Mouse (Mus musculus) layer of hippocampus, adult 2 months (tissue): ENCODE results near the gene Epn1. TPM values are rescaled to one million over a fixed set of nuclear protein-coding genes. Genes with fewer than 3 reads are reported as not detected.

Experiments used
- DNase-seq, 2 experiments: peaks; one replicate each; pipeline ENCODE4 v3.0.0; 2022; ENCODE audit warnings: low spot score in 2 of 2
- H3K27ac ChIP-seq: fragments of 200-600 bp; 2 replicates; pipeline ENCODE4 v1.8.1; 2022
- H3K4me3 ChIP-seq: fragments of 200-600 bp; 2 replicates; pipeline ENCODE4 v1.8.1; 2022; ENCODE audit warnings: mild to moderate bottlenecking
- CTCF ChIP-seq: fragments of 200-600 bp; conservative IDR thresholded peaks from 2 replicates; pipeline ENCODE4 v1.8.1; 2022; ENCODE audit warnings: antibody characterized with exemption, mild to moderate bottlenecking, moderate library complexity
- total RNA-seq, 2 experiments: library from RNA; stranded (reverse); gene quantifications; 2 replicates each; pipeline ENCODE4 v1.2.3; 2021

Gene Epn1
- total RNA-seq, 2 experiments from 2014 or later = 540 to 559 TPM

- H3K4me3 ChIP-seq = peak within 1 kb of the TSS; percentile 72
- DNase-seq = peak; percentile 63 to 77
- peak within 1 kb of the TSS; percentile 96 for H3K27ac ChIP-seq
- no peak for TF ChIP-seq CTCF
Measured at GRCm38 (mm10) chr7:5051193-5052192, 28.5 kb upstream of the Epn1 start, which contains the start of gene Zfp580. TSS of gene Zfp580 (plus strand) at chr7:5051538.

- Histone ChIP-seq H3K4me3 (peak overlapping the region; percentile 72), H3K27ac (peak overlapping the region; percentile 96)
- no peak for TF ChIP-seq CTCF
- DNase-seq = no peak
Measured at GRCm38 (mm10) chr7:5052438-5052837, 27.6 kb upstream of the Epn1 start.

GRCm38 (mm10) chr7:5052931-5053343, 27.1 kb upstream of the Epn1 start:
- DNase-seq = no peak
- TF ChIP-seq CTCF = no peak
- H3K27ac ChIP-seq = peak overlapping the region; percentile 96
- H3K4me3 ChIP-seq = peak overlapping the region; percentile 72

GRCm38 (mm10) chr7:5053456-5054179, 26.4 kb upstream of the Epn1 start:
- peak overlapping the region; percentile 72 for H3K4me3 ChIP-seq
- TF ChIP-seq CTCF = no peak
- peak overlapping the region; percentile 96 for H3K27ac ChIP-seq
- DNase-seq = peak in 1 of 2 experiments; percentile 68

- TF ChIP-seq CTCF = no peak
- Histone ChIP-seq H3K4me3 (peak overlapping the region; percentile 78), H3K27ac (peak overlapping the region; percentile 100)
- DNase-seq = peak in 1 of 2 experiments; percentile 73
Measured at GRCm38 (mm10) chr7:5056651-5057263, 23.3 kb upstream of the Epn1 start.

- no peak for DNase-seq
Measured at GRCm38 (mm10) chr7:5057381-5057780, 22.7 kb upstream of the Epn1 start.

GRCm38 (mm10) chr7:5057804-5058203, 22.2 kb upstream of the Epn1 start:
- no peak for DNase-seq
- Histone ChIP-seq H3K27ac (peak overlapping the region; percentile 100), H3K4me3 (peak overlapping the region; percentile 78)
- peak; percentile 30 for TF ChIP-seq CTCF

More at GRCm38 (mm10) chr7:5057381-5057780, 22.7 kb upstream of the Epn1 start:
- Histone ChIP-seq H3K27ac (peak overlapping the region; percentile 100), H3K4me3 (peak overlapping the region; percentile 78)
- no peak for TF ChIP-seq CTCF

- Histone ChIP-seq H3K4me3 (no peak overlapping the region), H3K27ac (peak overlapping the region; percentile 100; the same call in 1 of the 2 replicates)
- TF ChIP-seq CTCF = no peak
- no peak for DNase-seq
Measured at GRCm38 (mm10) chr7:5058631-5059030, 21.4 kb upstream of the Epn1 start.

GRCm38 (mm10) chr7:5059421-5059820, 20.6 kb upstream of the Epn1 start:
- no peak overlapping the region for H3K4me3 ChIP-seq
- no peak for DNase-seq
- H3K27ac ChIP-seq = peak overlapping the region; percentile 100
- TF ChIP-seq CTCF = no peak

- DNase-seq = peak; percentile 66 to 72
- peak overlapping the region; percentile 79 for H3K4me3 ChIP-seq
Measured at GRCm38 (mm10) chr7:5060239-5060731, 19.8 kb upstream of the Epn1 start.

GRCm38 (mm10) chr7:5060944-5061773, 18.9 kb upstream of the Epn1 start:
- peak; percentile 98 to 100 for DNase-seq
- peak overlapping the region; percentile 100 for H3K27ac ChIP-seq
- TF ChIP-seq CTCF = peak; percentile 77
- peak overlapping the region; percentile 79 for H3K4me3 ChIP-seq

More at GRCm38 (mm10) chr7:5060239-5060731, 19.8 kb upstream of the Epn1 start:
- peak overlapping the region; percentile 100 for H3K27ac ChIP-seq
- peak; percentile 75 for TF ChIP-seq CTCF
